Mouse (Mus musculus) lung, adult 18-20 months (tissue): Measurements from ENCODE around the gene Gm4064.
"Not testable (repeated sequence)": the region's sequence is repeated elsewhere in the genome, so short reads cannot be mapped to it uniquely, and the experiment has no call there.

ENCODE experiments used
- DNase-seq, 2 experiments: peaks; one replicate each; pipeline ENCODE4 v3.0.0; 2022; ENCODE audit warnings: mixed read lengths in 2 of 2

The Gm4064 gene

GRCm38 (mm10) chrY:2796105-2796504, at the start of gene Gm4064:
Gene Gm4064, minus strand, starts transcription at chrY:2796205.
- not testable (repeated sequence) for DNase-seq

DNA sequence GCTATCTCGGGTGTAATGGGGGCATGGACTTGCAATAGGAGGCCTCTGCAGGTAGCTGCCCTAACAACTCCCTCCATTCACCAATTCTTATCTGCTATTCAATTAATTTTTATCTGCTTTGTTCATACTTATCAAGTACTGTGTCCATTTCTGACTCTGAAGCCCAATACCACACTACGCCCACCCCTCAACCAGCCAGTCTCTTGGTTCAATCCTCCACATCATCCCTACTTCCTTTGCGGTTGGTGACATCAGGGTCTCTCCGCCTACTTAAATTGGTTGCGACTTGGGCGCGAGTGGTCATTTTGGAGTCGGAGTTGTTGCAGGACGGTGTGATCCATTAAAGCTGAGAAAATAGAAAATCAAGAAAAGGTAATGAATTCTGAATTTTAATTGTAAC, 34.4 kb upstream of the Gm4064 start, which contains the start of the genes Rbmy and Gm10256:
Gene Rbmy, plus strand, starts transcription at position 301 of the 400 bp plus-strand sequence.
Gene Gm10256, plus strand, starts transcription at position 320 of the 400 bp plus-strand sequence.
- not testable (repeated sequence) for DNase-seq
